Mouse (Mus musculus): Measurements from ENCODE around the gene Pln. TPM values are rescaled to one million over a fixed set of nuclear protein-coding genes. Genes with fewer than 3 reads are reported as not detected.
A peak's percentile ranks its signal among the peaks of the same experiment; 100 is the strongest.

The Pln gene
- polyA plus RNA-seq, 1 experiment from 2014 or later, result 1.9 TPM

DNA sequence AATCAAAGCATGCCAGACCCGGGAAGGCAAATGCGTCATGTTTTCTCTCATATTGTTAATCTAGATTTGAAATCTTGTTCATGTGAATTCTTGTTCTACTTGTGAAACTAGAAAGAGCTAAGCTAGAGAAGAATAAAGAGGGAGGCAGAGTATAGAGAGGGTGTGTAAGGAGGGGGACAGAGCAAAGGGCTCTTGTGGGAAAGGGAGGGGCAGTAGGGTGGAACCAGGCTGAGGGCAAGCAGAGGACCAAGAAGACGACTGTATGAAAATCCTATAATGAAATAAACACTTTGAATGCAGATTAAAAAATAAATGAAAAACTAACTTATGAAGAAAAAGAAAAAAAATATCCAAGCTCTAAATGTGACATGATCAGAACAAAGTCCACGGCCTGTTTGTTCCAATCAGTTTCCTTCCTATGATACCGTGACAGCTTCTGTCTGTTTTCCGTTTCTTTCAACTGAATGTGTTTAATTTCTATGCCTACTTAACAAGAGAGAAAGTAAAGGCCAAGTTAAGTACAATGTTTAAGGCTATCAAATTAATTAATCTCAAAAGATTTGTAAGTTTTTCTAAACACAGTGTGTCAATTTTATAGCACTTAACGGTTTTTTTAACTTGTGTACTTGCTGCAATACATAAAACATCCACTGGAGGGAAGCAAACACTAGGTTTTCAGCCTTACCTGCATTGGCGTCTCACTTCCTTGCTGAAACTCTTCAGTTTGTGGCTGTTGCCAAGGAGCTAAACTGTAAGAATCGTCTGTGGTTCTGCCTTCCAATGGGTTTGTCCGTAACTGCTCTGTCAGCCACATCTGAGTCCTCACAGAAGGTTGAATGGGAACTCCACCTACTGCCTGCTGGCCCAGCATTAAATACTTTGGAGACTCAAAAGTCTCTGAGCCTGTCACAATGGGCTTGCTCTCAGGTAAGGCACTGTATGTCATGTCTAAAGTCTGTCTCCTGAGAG is 10.6 kb downstream of the Pln start:
- peak; percentile 63 for ATAC-seq (replicated peaks; ENCODE audit: low FRiP score)
- Histone ChIP-seq H3K9me3 (ENCODE audit: control insufficient read depth, low read length) (no peaks in the 10 kb centered on the region), H3K27me3 (ENCODE audit: control insufficient read depth, insufficient read depth, low read length) (no peaks in the 10 kb centered on the region), H3K4me1 (replicated peaks; ENCODE audit: control insufficient read depth, insufficient read depth, low read length) (no peaks in the 10 kb centered on the region), H3K4me2 (ENCODE audit: low read depth, low read length, severe bottlenecking) (no peak overlapping the region), H3K27ac (ENCODE audit: low read depth, low read length) (no peak overlapping the region), H3K36me3 (ENCODE audit: control insufficient read depth, insufficient read depth, low read length) (no peaks in the 10 kb centered on the region), H3K9ac (ENCODE audit: low read length) (no peak overlapping the region), H3K4me3 (ENCODE audit: low read depth, low read length) (no peak overlapping the region)
- WGBS, result 61% methylated on average over 10 of the region's 10 CpGs
- DNase-seq (ENCODE audit: low spot score), result peak; percentile 54

DNA sequence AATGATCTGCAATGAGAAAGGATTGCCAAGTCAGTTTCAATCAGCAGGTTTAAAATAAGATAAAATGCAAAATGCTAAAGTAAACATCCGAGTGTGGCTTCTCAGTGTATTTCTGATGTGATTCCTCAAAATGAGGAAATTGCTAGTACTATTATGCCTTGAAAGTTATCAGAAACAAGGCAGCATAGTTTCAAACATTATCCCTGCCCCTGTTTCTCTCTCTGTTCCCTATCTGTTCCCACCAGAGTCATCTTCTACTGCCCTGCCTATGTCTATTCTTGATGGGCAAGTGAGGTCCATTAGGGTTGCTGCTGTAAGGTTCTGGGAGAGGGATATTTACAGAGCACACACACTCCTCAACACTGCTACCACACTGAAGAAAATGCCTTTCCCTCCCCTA is 11.8 kb downstream of the Pln start:
- WGBS, result 87% methylated on average over 1 of the region's 1 CpGs
- Histone ChIP-seq H3K36me3 (ENCODE audit: control insufficient read depth, insufficient read depth, low read length) (no peaks in the 10 kb centered on the region), H3K9ac (ENCODE audit: low read length) (no peak overlapping the region), H3K4me1 (replicated peaks; ENCODE audit: control insufficient read depth, insufficient read depth, low read length) (no peaks in the 10 kb centered on the region), H3K4me3 (ENCODE audit: low read depth, low read length) (no peak overlapping the region), H3K9me3 (ENCODE audit: control insufficient read depth, low read length) (no peaks in the 10 kb centered on the region), H3K27me3 (ENCODE audit: control insufficient read depth, insufficient read depth, low read length) (no peaks in the 10 kb centered on the region), H3K4me2 (ENCODE audit: low read depth, low read length, severe bottlenecking) (no peak overlapping the region), H3K27ac (ENCODE audit: low read depth, low read length) (no peak overlapping the region)
- DNase-seq (ENCODE audit: low spot score), result no peak
- ATAC-seq (replicated peaks; ENCODE audit: low FRiP score), result no peak

DNA sequence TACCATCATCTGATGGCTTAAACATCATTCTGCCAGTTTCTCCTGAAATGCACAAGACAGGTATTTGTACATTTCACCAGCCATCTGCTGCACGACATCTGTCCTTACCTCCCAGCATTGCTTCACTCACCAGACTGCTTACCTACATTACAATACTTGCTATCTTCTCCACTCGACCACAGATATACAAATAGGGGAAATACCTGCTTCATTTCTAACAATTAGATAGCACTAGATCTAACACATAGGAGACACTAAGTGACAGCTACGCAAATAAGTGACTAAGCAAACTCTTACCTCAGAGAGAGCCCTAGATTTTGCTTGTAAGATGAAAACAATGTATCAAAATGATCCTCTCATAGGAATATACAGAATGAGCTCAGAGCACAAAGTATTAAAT is 16.2 kb downstream of the Pln start:
- H3K4me3 ChIP-seq (ENCODE audit: low read depth, low read length), result no peak overlapping the region
- H3K9me3 ChIP-seq (ENCODE audit: control insufficient read depth, low read length), result no peaks in the 10 kb centered on the region
- no peak overlapping the region for H3K27ac ChIP-seq (ENCODE audit: low read depth, low read length)
- H3K4me1 ChIP-seq (replicated peaks; ENCODE audit: control insufficient read depth, insufficient read depth, low read length), result no peaks in the 10 kb centered on the region
- DNase-seq (ENCODE audit: low spot score), result no peak
- 87% methylated on average over 3 of the region's 3 CpGs for WGBS
- ATAC-seq (replicated peaks; ENCODE audit: low FRiP score), result no peak
- no peaks in the 10 kb centered on the region for H3K36me3 ChIP-seq (ENCODE audit: control insufficient read depth, insufficient read depth, low read length)
- H3K27me3 ChIP-seq (ENCODE audit: control insufficient read depth, insufficient read depth, low read length), result no peaks in the 10 kb centered on the region
- no peak overlapping the region for H3K4me2 ChIP-seq (ENCODE audit: low read depth, low read length, severe bottlenecking)
- no peak overlapping the region for H3K9ac ChIP-seq (ENCODE audit: low read length)

DNA sequence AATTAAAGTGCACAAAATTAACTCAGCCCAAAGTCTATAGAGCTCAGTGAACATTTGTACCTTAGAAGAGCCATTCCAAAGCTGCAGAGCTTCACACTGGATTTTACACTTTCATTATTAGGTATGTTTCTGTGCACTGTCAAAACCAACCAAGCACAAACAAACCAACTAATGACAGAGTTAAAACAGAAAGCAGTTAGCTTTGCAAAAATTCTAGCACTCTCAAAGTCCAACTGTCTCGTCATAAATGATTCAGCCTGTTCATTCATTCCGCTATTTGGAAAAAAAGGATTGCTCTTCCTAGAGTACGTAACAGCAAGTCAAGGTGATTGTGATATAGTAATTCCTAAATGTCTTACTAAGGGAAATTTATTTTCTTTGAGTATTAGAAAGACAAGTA is 21.5 kb downstream of the Pln start:
- WGBS, result 93% methylated on average over 3 of the region's 3 CpGs

DNA sequence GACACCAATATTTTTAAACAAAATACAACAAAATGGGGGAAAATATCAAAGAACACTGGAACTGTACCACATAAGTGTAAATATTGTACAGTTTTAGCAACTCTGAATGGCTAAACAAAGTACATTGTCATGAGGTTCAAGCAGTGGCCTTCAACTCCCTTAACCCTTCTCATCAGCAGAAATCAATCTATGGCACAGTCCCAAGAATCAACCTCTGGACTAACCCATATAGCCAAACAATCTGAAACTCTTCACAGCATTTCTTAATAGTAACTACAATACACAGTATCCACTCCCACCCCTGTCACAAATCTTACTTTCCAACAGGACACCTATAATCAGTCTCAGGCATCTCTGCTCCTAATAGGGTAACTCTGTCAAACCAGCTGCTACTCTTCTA is 26.8 kb downstream of the Pln start:
- DNase-seq (ENCODE audit: low spot score) (no peak), ATAC-seq (replicated peaks; ENCODE audit: low FRiP score) (no peak)
- Histone ChIP-seq H3K27ac (ENCODE audit: low read depth, low read length) (no peak overlapping the region), H3K4me2 (ENCODE audit: low read depth, low read length, severe bottlenecking) (no peak overlapping the region), H3K36me3 (ENCODE audit: control insufficient read depth, insufficient read depth, low read length) (no peaks in the 10 kb centered on the region), H3K4me1 (replicated peaks; ENCODE audit: control insufficient read depth, insufficient read depth, low read length) (no peaks in the 10 kb centered on the region), H3K27me3 (ENCODE audit: control insufficient read depth, insufficient read depth, low read length) (no peaks in the 10 kb centered on the region), H3K4me3 (ENCODE audit: low read depth, low read length) (no peak overlapping the region), H3K9me3 (ENCODE audit: control insufficient read depth, low read length) (no peaks in the 10 kb centered on the region), H3K9ac (ENCODE audit: low read length) (no peak overlapping the region)

More for the DNA sequence above, 21.5 kb downstream of the Pln start:
- H3K27ac ChIP-seq (ENCODE audit: low read depth, low read length), result no peak overlapping the region
- no peaks in the 10 kb centered on the region for H3K27me3 ChIP-seq (ENCODE audit: control insufficient read depth, insufficient read depth, low read length)
- no peaks in the 10 kb centered on the region for H3K36me3 ChIP-seq (ENCODE audit: control insufficient read depth, insufficient read depth, low read length)
- no peak for ATAC-seq (replicated peaks; ENCODE audit: low FRiP score)
- H3K4me1 ChIP-seq (replicated peaks; ENCODE audit: control insufficient read depth, insufficient read depth, low read length), result no peaks in the 10 kb centered on the region
- no peaks in the 10 kb centered on the region for H3K9me3 ChIP-seq (ENCODE audit: control insufficient read depth, low read length)
- DNase-seq (ENCODE audit: low spot score), result no peak
- no peak overlapping the region for H3K4me3 ChIP-seq (ENCODE audit: low read depth, low read length)
- H3K9ac ChIP-seq (ENCODE audit: low read length), result no peak overlapping the region
- H3K4me2 ChIP-seq (ENCODE audit: low read depth, low read length, severe bottlenecking), result no peak overlapping the region

GRCm38 (mm10) chr10:53367265-53367664 is 29.8 kb downstream of the Pln start:
- ATAC-seq (replicated peaks; ENCODE audit: low FRiP score), result no peak
- 98% methylated on average over 2 of the region's 2 CpGs for whole genome bisulfite sequencing

DNA sequence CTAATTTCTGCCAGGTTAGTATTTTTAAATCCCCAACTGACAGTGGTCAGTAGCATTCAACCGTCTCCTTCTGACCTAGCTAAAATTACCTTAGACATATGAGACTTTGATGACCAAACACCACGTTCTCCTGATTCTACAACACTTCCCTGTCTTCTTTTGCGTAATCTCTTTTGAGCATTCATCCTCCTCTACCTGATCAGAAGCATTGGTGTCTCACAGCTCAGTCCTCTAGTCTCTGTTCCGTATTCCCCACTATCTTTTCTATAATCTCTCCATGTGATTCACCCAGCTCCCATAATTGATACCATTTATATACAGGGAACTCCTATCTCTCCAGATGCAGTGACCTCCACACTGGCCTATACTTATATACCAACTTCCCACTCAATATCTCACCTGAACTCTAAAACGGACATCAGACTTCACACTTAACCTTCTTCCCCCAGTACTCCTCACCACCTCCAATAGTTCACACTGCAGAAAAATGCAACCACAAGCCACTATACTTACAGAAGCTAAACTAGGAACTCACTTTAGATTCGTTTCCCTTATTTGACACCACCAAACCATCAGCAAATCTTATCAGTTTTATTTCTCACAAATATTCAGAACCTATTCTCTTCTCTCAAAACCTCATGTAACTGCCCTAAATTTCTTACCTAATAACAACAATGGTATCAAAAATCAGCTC is 36.6 kb downstream of the Pln start:
- ATAC-seq (replicated peaks; ENCODE audit: low FRiP score), result no peak
- WGBS, result 87% methylated on average over 6 of the region's 6 CpGs

More at GRCm38 (mm10) chr10:53367265-53367664, 29.8 kb downstream of the Pln start:
- Histone ChIP-seq H3K9ac (ENCODE audit: low read length) (no peak overlapping the region), H3K27ac (ENCODE audit: low read depth, low read length) (no peak overlapping the region), H3K4me2 (ENCODE audit: low read depth, low read length, severe bottlenecking) (no peak overlapping the region), H3K9me3 (ENCODE audit: control insufficient read depth, low read length) (peaks cover 3% of the 10 kb centered on the region; the same call in 1 of the 2 replicates), H3K27me3 (ENCODE audit: control insufficient read depth, insufficient read depth, low read length) (no peaks in the 10 kb centered on the region), H3K4me1 (replicated peaks; ENCODE audit: control insufficient read depth, insufficient read depth, low read length) (no peaks in the 10 kb centered on the region), H3K36me3 (ENCODE audit: control insufficient read depth, insufficient read depth, low read length) (no peaks in the 10 kb centered on the region), H3K4me3 (ENCODE audit: low read depth, low read length) (no peak overlapping the region)
- DNase-seq (ENCODE audit: low spot score), result no peak

DNA sequence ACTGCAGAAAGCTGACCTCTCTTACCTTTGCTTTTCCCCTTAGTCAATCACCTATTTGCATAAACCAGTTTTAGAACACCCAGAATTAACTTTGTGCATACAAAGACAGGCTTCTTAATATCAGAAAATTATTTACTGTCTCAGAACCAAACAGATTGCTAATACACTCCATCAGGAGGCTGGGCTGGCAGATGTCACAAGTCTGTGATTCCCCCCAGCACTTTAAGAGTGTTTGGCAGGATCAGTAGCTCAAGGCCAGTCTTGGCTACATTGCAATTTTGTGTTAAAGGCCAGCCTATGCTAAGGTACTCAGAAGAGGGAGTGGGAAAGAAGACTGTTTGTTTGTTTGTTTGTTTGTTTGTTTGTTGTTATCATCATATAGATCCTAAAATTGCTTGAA is 39.6 kb downstream of the Pln start:
- ATAC-seq (replicated peaks; ENCODE audit: low FRiP score) (no peak), DNase-seq (ENCODE audit: low spot score) (no peak)
- H3K4me2 ChIP-seq (ENCODE audit: low read depth, low read length, severe bottlenecking), result no peak overlapping the region
- H3K4me1 ChIP-seq (replicated peaks; ENCODE audit: control insufficient read depth, insufficient read depth, low read length), result no peaks in the 10 kb centered on the region
- H3K9ac ChIP-seq (ENCODE audit: low read length), result no peak overlapping the region
- no peaks in the 10 kb centered on the region for H3K9me3 ChIP-seq (ENCODE audit: control insufficient read depth, low read length)
- no peak overlapping the region for H3K4me3 ChIP-seq (ENCODE audit: low read depth, low read length)
- H3K27me3 ChIP-seq (ENCODE audit: control insufficient read depth, insufficient read depth, low read length), result no peaks in the 10 kb centered on the region
- no peak overlapping the region for H3K27ac ChIP-seq (ENCODE audit: low read depth, low read length)
- no peaks in the 10 kb centered on the region for H3K36me3 ChIP-seq (ENCODE audit: control insufficient read depth, insufficient read depth, low read length)

More for the DNA sequence above, 36.6 kb downstream of the Pln start:
- Histone ChIP-seq H3K4me2 (ENCODE audit: low read depth, low read length, severe bottlenecking) (no peak overlapping the region), H3K27ac (ENCODE audit: low read depth, low read length) (no peak overlapping the region), H3K4me3 (ENCODE audit: low read depth, low read length) (no peak overlapping the region), H3K27me3 (ENCODE audit: control insufficient read depth, insufficient read depth, low read length) (no peaks in the 10 kb centered on the region), H3K36me3 (ENCODE audit: control insufficient read depth, insufficient read depth, low read length) (no peaks in the 10 kb centered on the region), H3K4me1 (replicated peaks; ENCODE audit: control insufficient read depth, insufficient read depth, low read length) (no peaks in the 10 kb centered on the region), H3K9ac (ENCODE audit: low read length) (no peak overlapping the region), H3K9me3 (ENCODE audit: control insufficient read depth, low read length) (peaks cover 3% of the 10 kb centered on the region; the same call in 1 of the 2 replicates)
- DNase-seq (ENCODE audit: low spot score), result no peak

Measured in forebrain, embryonic 11.5 days (tissue).